Mouse (Mus musculus) midbrain, embryonic 15.5 days (tissue): ENCODE data around the gene Tgif1. TPM values are rescaled to one million over a fixed set of nuclear protein-coding genes. Genes with fewer than 3 reads are reported as not detected.

Experiments used
- ATAC-seq: fragments of 200-750 bp; cut with Nextera tagmentation; replicated peaks from 2 replicates; pipeline ENCODE4 v1.8.0; 2017; ENCODE audit warnings: moderate TSS enrichment
- H3K27ac ChIP-seq: fragments of 300-500 bp; sonication (generic); 2 replicates; pipeline ENCODE4 v1.5.1; 2015; ENCODE audit warnings: mild to moderate bottlenecking, inconsistent platforms
- H3K27me3 ChIP-seq: fragments of 300-500 bp; sonication (generic); replicated peaks from 2 replicates; pipeline ENCODE4 v1.6.1; 2015; ENCODE audit warnings: inconsistent platforms
- H3K36me3 ChIP-seq: fragments of 300-500 bp; sonication (generic); replicated peaks from 2 replicates; pipeline ENCODE4 v1.6.1; 2015; ENCODE audit warnings: inconsistent platforms
- H3K4me1 ChIP-seq: fragments of 300-500 bp; sonication (generic); 2 replicates; pipeline ENCODE4 v1.6.1; 2015; ENCODE audit warnings: inconsistent platforms
- H3K4me2 ChIP-seq: fragments of 300-500 bp; sonication (generic); 2 replicates; pipeline ENCODE4 v1.6.1; 2015; ENCODE audit warnings: inconsistent platforms, mild to moderate bottlenecking, moderate library complexity
- H3K4me3 ChIP-seq: fragments of 300-500 bp; sonication (generic); 2 replicates; pipeline ENCODE4 v1.5.1; 2015; ENCODE audit warnings: mild to moderate bottlenecking, inconsistent platforms
- H3K9ac ChIP-seq: fragments of 300-500 bp; sonication (generic); 2 replicates; pipeline ENCODE4 v1.6.1; 2015; ENCODE audit warnings: mild to moderate bottlenecking, inconsistent platforms
- H3K9me3 ChIP-seq: fragments of 300-500 bp; sonication (generic); 2 replicates; pipeline ENCODE4 v1.6.1; 2016; ENCODE audit warnings: inconsistent platforms
- WGBS: fragments of 180-500 bp; shearing (Covaris S2); methylation state at CpG from one replicate; pipeline ENCODE4 v1.1.7; 2015; ENCODE audit warnings: mixed read lengths; 5-methylcytosine and 5-hydroxymethylcytosine counted together
- microRNA counts: library from miRNA; unstranded; fragments of <30 nt; microRNA quantifications from one replicate; lab custom pipeline; 2016
- microRNA-seq: library from miRNA; unstranded; fragments of <30 nt; microRNA quantifications from one replicate; pipeline ENCODE4, GENCODE M21; 2016
- polyA plus RNA-seq: library from polyadenylated mRNA; unstranded; fragments of >200 nt; fragmentation: Nextera tagmentation; extraction: Ambion mirVana; gene quantifications from 2 replicates; pipeline ENCODE4 v1.2.1, GENCODE M21; 2015

Gene Tgif1
- polyA plus RNA-seq, 1 experiment from 2014 or later, result 11.5 TPM

GRCm38 (mm10) chr17:70794722-70795121 lies 58.6 kb downstream of the Tgif1 start:
- peak overlapping the region; percentile 34; the same call in 1 of the 2 replicates for H3K27ac ChIP-seq
- 40% methylated on average over 6 of the region's 6 CpGs for WGBS
- no peaks in the 10 kb centered on the region for H3K27me3 ChIP-seq
- H3K4me1 ChIP-seq, result peaks cover 4% of the 10 kb centered on the region; the same call in 1 of the 2 replicates
- H3K9me3 ChIP-seq, result no peaks in the 10 kb centered on the region
- no peak overlapping the region for H3K9ac ChIP-seq
- no peak overlapping the region for H3K4me3 ChIP-seq
- ATAC-seq, result no peak
- no peaks in the 10 kb centered on the region for H3K36me3 ChIP-seq
- peak overlapping the region; percentile 13; the same call in 1 of the 2 replicates for H3K4me2 ChIP-seq

DNA sequence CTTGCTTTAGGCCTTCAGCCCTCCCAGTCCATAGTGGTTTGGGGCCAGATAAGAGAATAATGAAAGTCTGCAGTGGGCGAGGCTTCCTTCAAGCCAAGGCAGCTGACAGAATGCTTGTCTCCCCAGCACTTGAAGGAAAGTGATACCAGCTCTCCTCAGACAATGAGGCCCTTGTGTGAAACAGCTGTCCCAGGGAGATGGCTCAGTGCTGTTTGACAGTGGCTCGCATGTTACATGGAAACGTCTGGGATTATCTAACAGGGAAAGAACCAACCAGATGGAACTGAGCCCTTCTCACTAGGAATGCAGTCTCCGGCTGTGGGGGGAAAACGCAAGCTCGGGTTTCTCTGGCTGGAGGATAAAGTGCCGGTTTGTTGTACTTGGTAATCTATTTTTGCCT lies 59.1 kb downstream of the Tgif1 start:
- H3K27me3 ChIP-seq, result no peaks in the 10 kb centered on the region
- no peak overlapping the region for H3K9ac ChIP-seq
- peaks cover 4% of the 10 kb centered on the region; the same call in 1 of the 2 replicates for H3K4me1 ChIP-seq
- WGBS, result 6% methylated on average over 7 of the region's 7 CpGs
- H3K4me3 ChIP-seq, result no peak overlapping the region
- ATAC-seq, result peak; percentile 72
- peak overlapping the region; percentile 34; the same call in 1 of the 2 replicates for H3K27ac ChIP-seq
- no peaks in the 10 kb centered on the region for H3K9me3 ChIP-seq
- H3K4me2 ChIP-seq, result peak overlapping the region; percentile 13; the same call in 1 of the 2 replicates
- H3K36me3 ChIP-seq, result no peaks in the 10 kb centered on the region

MicroRNA genes within 50 kb of the gene (microRNA counts, 519-probe panel; counts per million panel counts)
- 1,585 counts per million, percentile 7 among the panel's probes with 10 or more counts for microRNA mmu-miR-1195 (lab: Ali Mortazavi, UCI)

Small RNAs within 50 kb of the gene (microRNA-seq; reads per million reads assigned to microRNA genes)
- not detected for gene Mir1195

Other genes with a start within 250 kb of the Tgif1 start
- 0.87 and 1.3 TPM in 2 replicates for gene Myom1, start 149.1 kb upstream of the Tgif1 start, polyA plus RNA-seq
- gene Myl12a, start 149.3 kb upstream of the Tgif1 start, polyA plus RNA-seq, result 93.2 and 107 TPM in 2 replicates